Mouse (Mus musculus) limb, embryonic 14.5 days (tissue): ENCODE data around the gene Gm49394. TPM values are rescaled to one million over a fixed set of nuclear protein-coding genes. Genes with fewer than 3 reads are reported as not detected.

Experiments used
- ATAC-seq: fragments of 200-750 bp; cut with Nextera tagmentation; 2 replicates; pipeline ENCODE4 v1.8.0; 2017; ENCODE audit warnings: low read depth, moderate number of reproducible peaks, moderate TSS enrichment; ENCODE audit not compliant: low FRiP score
- DNase-seq: peaks from one replicate; pipeline ENCODE4 v3.0.0-alpha.2; 2015; ENCODE audit warnings: low spot score
- H3K27ac ChIP-seq: fragments of 300-500 bp; sonication (generic); replicated peaks from 2 replicates; pipeline ENCODE4 v1.5.1; 2014; ENCODE audit warnings: low read depth, mild to moderate bottlenecking, low read length, moderate library complexity, mixed read lengths
- H3K27me3 ChIP-seq: fragments of 300-500 bp; sonication (generic); 2 replicates; pipeline ENCODE4 v1.6.1; 2014; ENCODE audit warnings: low read length, mixed read lengths; ENCODE audit not compliant: control insufficient read depth, insufficient read depth
- H3K36me3 ChIP-seq: fragments of 300-500 bp; sonication (generic); 2 replicates; pipeline ENCODE4 v1.6.1; 2014; ENCODE audit warnings: mild to moderate bottlenecking, low read length, moderate library complexity, mixed read lengths; ENCODE audit not compliant: control insufficient read depth, insufficient read depth
- H3K4me1 ChIP-seq: fragments of 300-500 bp; sonication (generic); 2 replicates; pipeline ENCODE4 v1.6.1; 2014; ENCODE audit warnings: antibody characterized with exemption, low read length, mixed read lengths; ENCODE audit not compliant: control insufficient read depth, insufficient read depth
- H3K4me2 ChIP-seq: fragments of 300-500 bp; sonication (generic); replicated peaks from 2 replicates; pipeline ENCODE4 v1.6.1; 2014; ENCODE audit warnings: low read depth, mild to moderate bottlenecking, low read length, moderate library complexity; ENCODE audit not compliant: severe bottlenecking
- H3K4me3 ChIP-seq: fragments of 300-500 bp; sonication (generic); replicated peaks from 2 replicates; pipeline ENCODE4 v1.5.1; 2014; ENCODE audit warnings: low read length
- H3K9ac ChIP-seq: fragments of 300-500 bp; sonication (generic); 2 replicates; pipeline ENCODE4 v1.6.1; 2014; ENCODE audit warnings: mild to moderate bottlenecking, low read depth, low read length, moderate library complexity; ENCODE audit not compliant: severe bottlenecking
- H3K9me3 ChIP-seq: fragments of 300-500 bp; sonication (generic); 2 replicates; pipeline ENCODE4 v1.6.1; 2016; ENCODE audit warnings: low read length; ENCODE audit not compliant: control insufficient read depth
- POLR2A ChIP-seq: fragments of 200-500 bp; IDR thresholded peaks from 2 replicates; pipeline ENCODE4 v1.8.0; 2012; ENCODE audit warnings: inconsistent platforms, mild to moderate bottlenecking, moderate library complexity, borderline replicate concordance; ENCODE audit not compliant: insufficient read depth, insufficient read length; ENCODE audit errors: extremely low read depth
- WGBS: fragments of 180-500 bp; shearing (Covaris S2); extraction: QIAGEN DNeasy Blood & Tissue Kit; methylation state at CpG from one replicate; pipeline ENCODE4 v1.1.7; 2014; 5-methylcytosine and 5-hydroxymethylcytosine counted together
- polyA plus RNA-seq, 2 experiments: library from polyadenylated mRNA; depleted of rRNA in 1 of 2; stranded (reverse) in 1 of 2; unstranded in 1 of 2; fragments of >200 nt; fragmentation: Nextera tagmentation in 1 of 2; extraction: Ambion mirVana in 1 of 2; gene quantifications; 2 replicates each; pipeline versions ENCODE4 v1.2.1 to v1.2.3; 2012 to 2014

The Gm49394 gene
- polyA plus RNA-seq, 2 experiments, result 0.41 to 1.4 TPM

- WGBS, result 73% methylated on average over 2 of the region's 2 CpGs
- TF ChIP-seq POLR2A, result no peak
- peaks cover 32% of the 10 kb centered on the region for H3K27me3 ChIP-seq
- no peak for ATAC-seq
- H3K4me2 ChIP-seq, result no peak within 1 kb of the TSS; the same call in 1 of the 2 replicates
- no peak within 1 kb of the TSS for H3K27ac ChIP-seq
- peaks cover 22% of the 10 kb centered on the region for H3K36me3 ChIP-seq
- no peak within 1 kb of the TSS for H3K9ac ChIP-seq
- peaks cover 3% of the 10 kb centered on the region; the same call in 1 of the 2 replicates for H3K4me1 ChIP-seq
- H3K9me3 ChIP-seq, result peaks cover 24% of the 10 kb centered on the region
- DNase-seq, result no peak
- H3K4me3 ChIP-seq, result no peak within 1 kb of the TSS
Measured at GRCm38 (mm10) chr7:142666659-142667058, 3.1 kb downstream of the Gm49394 start, which contains the start of gene Igf2. Igf2 (minus strand) TSS chr7:142666816.

GRCm38 (mm10) chr7:142666109-142666508 lies 3.6 kb downstream of the Gm49394 start:
- Histone ChIP-seq H3K27ac (no peak overlapping the region), H3K27me3 (peaks cover 38% of the 10 kb centered on the region), H3K4me3 (no peak overlapping the region), H3K36me3 (peaks cover 22% of the 10 kb centered on the region), H3K4me2 (no peak overlapping the region; the same call in 1 of the 2 replicates), H3K4me1 (peaks cover 3% of the 10 kb centered on the region; the same call in 1 of the 2 replicates), H3K9me3 (peaks cover 20% of the 10 kb centered on the region), H3K9ac (no peak overlapping the region)
- 58% methylated on average over 4 of the region's 4 CpGs for WGBS
- ATAC-seq, result no peak
- no peak for TF ChIP-seq POLR2A
- no peak for DNase-seq

GRCm38 (mm10) chr7:142665364-142665763 lies 4.4 kb downstream of the Gm49394 start:
- WGBS, result 50% methylated on average over 5 of the region's 5 CpGs
- Histone ChIP-seq H3K27me3 (peaks cover 44% of the 10 kb centered on the region), H3K36me3 (peaks cover 22% of the 10 kb centered on the region), H3K4me2 (peak overlapping the region; percentile 67), H3K9ac (no peak overlapping the region), H3K9me3 (peaks cover 14% of the 10 kb centered on the region), H3K4me3 (no peak overlapping the region), H3K27ac (no peak overlapping the region), H3K4me1 (peaks cover 3% of the 10 kb centered on the region; the same call in 1 of the 2 replicates)
- ATAC-seq (no peak), DNase-seq (no peak)
- TF ChIP-seq POLR2A, result no peak

- Histone ChIP-seq H3K27me3 (peaks cover 53% of the 10 kb centered on the region), H3K36me3 (peaks cover 22% of the 10 kb centered on the region), H3K4me3 (peak overlapping the region; percentile 71), H3K4me2 (peak overlapping the region; percentile 67), H3K27ac (peak overlapping the region; percentile 96), H3K9me3 (peaks cover 6% of the 10 kb centered on the region), H3K9ac (peak overlapping the region; percentile 96), H3K4me1 (peaks cover 3% of the 10 kb centered on the region; the same call in 1 of the 2 replicates)
- DNase-seq, result no peak
- 2% methylated on average over 9 of the region's 9 CpGs for WGBS
- no peak for TF ChIP-seq POLR2A
- ATAC-seq, result peak; percentile 58
Measured at GRCm38 (mm10) chr7:142664465-142665029, 5.2 kb downstream of the Gm49394 start.

GRCm38 (mm10) chr7:142663931-142664421 lies 5.8 kb downstream of the Gm49394 start:
- Histone ChIP-seq H3K4me3 (peak overlapping the region; percentile 71), H3K9ac (peak overlapping the region; percentile 96), H3K9me3 (peaks cover under 1% of the 10 kb centered on the region; the same call in 1 of the 2 replicates), H3K27me3 (peaks cover 56% of the 10 kb centered on the region), H3K27ac (peak overlapping the region; percentile 96), H3K4me1 (peaks cover 3% of the 10 kb centered on the region; the same call in 1 of the 2 replicates), H3K4me2 (peak overlapping the region; percentile 67), H3K36me3 (peaks cover 22% of the 10 kb centered on the region)
- under 1% methylated on average over 43 of the region's 53 CpGs for WGBS
- no peak for TF ChIP-seq POLR2A
- DNase-seq (no peak), ATAC-seq (no peak)
